Mouse (Mus musculus): ENCODE results near the gene Tmem215.

Tmem215 gene

GRCm38 (mm10) chr4:40471880-40472279, at the start of gene Tmem215:
TSS of gene Tmem215 (plus strand) at chr4:40472180.
- DNase-seq (ENCODE audit: extremely low read depth, insufficient read length, low spot score): no peak

GRCm38 (mm10) chr4:40431916-40432315, 40.1 kb upstream of the Tmem215 start:
- DNase-seq (ENCODE audit: extremely low read depth, insufficient read length, low spot score): no peak

GRCm38 (mm10) chr4:40433379-40433778, 38.6 kb upstream of the Tmem215 start:
- no peak for DNase-seq (ENCODE audit: extremely low read depth, insufficient read length, low spot score)

GRCm38 (mm10) chr4:40434388-40434787, 37.6 kb upstream of the Tmem215 start:
- no peak for DNase-seq (ENCODE audit: extremely low read depth, insufficient read length, low spot score)

- DNase-seq (ENCODE audit: extremely low read depth, insufficient read length, low spot score): no peak
These were observed 28.4 kb upstream of the Tmem215 start for GRCm38 (mm10) chr4:40443565-40443964.

- DNase-seq (ENCODE audit: extremely low read depth, insufficient read length, low spot score): peak; percentile 20
These were observed 935 bp downstream of the Tmem215 start for GRCm38 (mm10) chr4:40472700-40473530.

- DNase-seq (ENCODE audit: extremely low read depth, insufficient read length, low spot score): no peak
These were observed 1.9 kb downstream of the Tmem215 start for GRCm38 (mm10) chr4:40473911-40474310.

GRCm38 (mm10) chr4:40477963-40478362, 6.0 kb downstream of the Tmem215 start:
- DNase-seq (ENCODE audit: extremely low read depth, insufficient read length, low spot score): no peak

GRCm38 (mm10) chr4:40486546-40486945, 14.6 kb downstream of the Tmem215 start:
- DNase-seq (ENCODE audit: extremely low read depth, insufficient read length, low spot score): no peak

- DNase-seq (ENCODE audit: extremely low read depth, insufficient read length, low spot score): no peak
These were observed 19.8 kb downstream of the Tmem215 start for GRCm38 (mm10) chr4:40491731-40492130.

GRCm38 (mm10) chr4:40496354-40496753, 24.4 kb downstream of the Tmem215 start:
- DNase-seq (ENCODE audit: extremely low read depth, insufficient read length, low spot score): no peak

GRCm38 (mm10) chr4:40496828-40497227, 24.8 kb downstream of the Tmem215 start:
- no peak for DNase-seq (ENCODE audit: extremely low read depth, insufficient read length, low spot score)

- no peak for DNase-seq (ENCODE audit: extremely low read depth, insufficient read length, low spot score)
These were observed 28.0 kb downstream of the Tmem215 start for GRCm38 (mm10) chr4:40499812-40500591.

- DNase-seq (ENCODE audit: extremely low read depth, insufficient read length, low spot score): no peak
These were observed 30.5 kb downstream of the Tmem215 start for GRCm38 (mm10) chr4:40502459-40502858.

GRCm38 (mm10) chr4:40509534-40509933, 37.6 kb downstream of the Tmem215 start:
- no peak for DNase-seq (ENCODE audit: extremely low read depth, insufficient read length, low spot score)

- no peak for DNase-seq (ENCODE audit: extremely low read depth, insufficient read length, low spot score)
These were observed 41.3 kb downstream of the Tmem215 start for GRCm38 (mm10) chr4:40513235-40513634.

- no peak for DNase-seq (ENCODE audit: extremely low read depth, insufficient read length, low spot score)
These were observed 46.8 kb downstream of the Tmem215 start for GRCm38 (mm10) chr4:40518545-40519324.
